Mouse (Mus musculus) thymus, adult 2 months (tissue): ENCODE results near the gene Dnajc30.

Experiments
- CTCF ChIP-seq: fragments of 200-500 bp; IDR thresholded peaks from 2 replicates; pipeline ENCODE4 v1.5.1; 2012; ENCODE audit warnings: mild to moderate bottlenecking, control low read depth, low read length, moderate library complexity, borderline replicate concordance; ENCODE audit not compliant: control insufficient read depth, poor library complexity, insufficient read depth; ENCODE audit errors: extremely low read depth
- POLR2A ChIP-seq: fragments of 200-500 bp; IDR thresholded peaks from 2 replicates; pipeline ENCODE4 v1.6.1; 2012; ENCODE audit warnings: mild to moderate bottlenecking, low read length, control low read depth, moderate library complexity; ENCODE audit not compliant: control insufficient read depth, poor library complexity, insufficient read depth; ENCODE audit errors: extremely low read depth

DNA sequence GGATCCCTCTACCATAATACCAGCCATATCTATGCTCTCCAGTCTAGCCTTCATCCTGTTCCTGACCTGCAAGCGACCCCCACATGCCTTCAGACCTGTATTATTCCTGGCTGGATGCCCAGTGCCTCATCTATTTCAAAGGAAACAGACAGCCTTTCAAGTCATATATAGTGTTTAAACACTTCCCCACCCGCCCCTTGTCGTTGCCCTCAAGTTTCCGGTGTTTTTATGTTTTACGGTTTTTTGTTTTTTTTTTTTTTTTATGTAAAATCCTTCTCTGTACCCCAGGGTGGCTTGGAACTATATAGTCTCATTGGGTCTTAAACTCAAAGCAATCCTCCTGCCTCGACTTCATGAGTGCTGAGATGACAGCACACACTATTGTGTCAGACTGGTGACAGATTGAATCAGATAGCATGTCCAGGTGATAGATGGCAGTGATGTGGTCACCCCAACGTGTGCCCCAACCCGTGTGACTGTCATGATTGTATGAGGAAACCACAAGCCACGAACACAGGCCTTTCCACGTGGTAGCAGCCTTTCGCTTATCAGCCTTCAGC, 39.3 kb upstream of the Dnajc30 start:
- TF ChIP-seq POLR2A (no peak), CTCF (no peak)
